Mouse (Mus musculus) intestine, embryonic 14.5 days (tissue): ENCODE measurements around the gene Nrm. TPM values are rescaled to one million over a fixed set of nuclear protein-coding genes. Genes with fewer than 3 reads are reported as not detected.

Experiments
- ATAC-seq: fragments of 200-750 bp; cut with Nextera tagmentation; replicated peaks from 2 replicates; pipeline ENCODE4 v1.8.0; 2017; ENCODE audit warnings: low read depth, moderate number of reproducible peaks, moderate TSS enrichment, moderate library complexity; ENCODE audit not compliant: low FRiP score, low TSS enrichment
- DNase-seq: peaks from one replicate; pipeline ENCODE4 v3.0.0-alpha.2; 2018; ENCODE audit warnings: low spot score
- H3K27ac ChIP-seq: fragments of 300-500 bp; sonication (generic); 2 replicates; pipeline ENCODE4 v1.5.1; 2014; ENCODE audit warnings: low read depth, mild to moderate bottlenecking, control low read depth
- H3K27me3 ChIP-seq: fragments of 300-500 bp; sonication (generic); replicated peaks from 2 replicates; pipeline ENCODE4 v1.6.1; 2014; ENCODE audit warnings: low read length, control low read depth; ENCODE audit not compliant: control insufficient read depth, insufficient read depth
- H3K36me3 ChIP-seq: fragments of 300-500 bp; sonication (generic); 2 replicates; pipeline ENCODE4 v1.6.1; 2014; ENCODE audit warnings: low read length, control low read depth; ENCODE audit not compliant: control insufficient read depth, insufficient read depth
- H3K4me1 ChIP-seq: fragments of 300-500 bp; sonication (generic); replicated peaks from 2 replicates; pipeline ENCODE4 v1.6.1; 2014; ENCODE audit warnings: low read length, control low read depth, mixed read lengths; ENCODE audit not compliant: control insufficient read depth, insufficient read depth
- H3K4me2 ChIP-seq: fragments of 300-500 bp; sonication (generic); 2 replicates; pipeline ENCODE4 v1.6.1; 2014; ENCODE audit warnings: low read length
- H3K4me3 ChIP-seq: fragments of 300-500 bp; sonication (generic); 2 replicates; pipeline ENCODE4 v1.5.1; 2014; ENCODE audit warnings: low read depth, low read length, control low read depth, mixed read lengths
- H3K9ac ChIP-seq: fragments of 300-500 bp; sonication (generic); 2 replicates; pipeline ENCODE4 v1.6.1; 2014; ENCODE audit warnings: mild to moderate bottlenecking, low read length
- H3K9me3 ChIP-seq: fragments of 300-500 bp; sonication (generic); 2 replicates; pipeline ENCODE4 v1.6.1; 2016; ENCODE audit warnings: low read length, control low read depth; ENCODE audit not compliant: control insufficient read depth
- WGBS: fragments of 180-500 bp; shearing (Covaris S2); extraction: QIAGEN DNeasy Blood & Tissue Kit; methylation state at CpG from one replicate; pipeline ENCODE4 v1.1.7; 2014; 5-methylcytosine and 5-hydroxymethylcytosine counted together
- polyA plus RNA-seq: library from polyadenylated mRNA; unstranded; fragments of >200 nt; fragmentation: Nextera tagmentation; extraction: Ambion mirVana; gene quantifications from 2 replicates; pipeline ENCODE4 v1.2.1, GENCODE M21; 2014

Nrm gene
- 62.6 and 69.3 TPM in 2 replicates for polyA plus RNA-seq

GRCm38 (mm10) chr17:35861198-35861857 is at the start of gene Nrm:
Gene Nrm, plus strand, starts transcription at chr17:35861318.
- peak within 1 kb of the TSS; percentile 83 for H3K4me3 ChIP-seq
- peak within 1 kb of the TSS; percentile 59 for H3K4me2 ChIP-seq
- H3K27me3 ChIP-seq, result no peaks in the 10 kb centered on the region
- H3K9ac ChIP-seq, result peak within 1 kb of the TSS; percentile 67
- DNase-seq (peak; percentile 97), ATAC-seq (peak; percentile 91)
- H3K9me3 ChIP-seq, result no peaks in the 10 kb centered on the region
- peaks cover 21% of the 10 kb centered on the region for H3K36me3 ChIP-seq
- WGBS, result under 1% methylated on average over 47 of the region's 47 CpGs
- H3K27ac ChIP-seq, result peak within 1 kb of the TSS; percentile 89
- peaks cover 15% of the 10 kb centered on the region for H3K4me1 ChIP-seq

GRCm38 (mm10) chr17:35812307-35812706 is 48.8 kb upstream of the Nrm start:
- 80% methylated on average over 5 of the region's 5 CpGs for WGBS
- ATAC-seq (no peak), DNase-seq (no peak)
- Histone ChIP-seq H3K27ac (peak overlapping the region; percentile 72; the same call in 1 of the 2 replicates), H3K36me3 (no peaks in the 10 kb centered on the region), H3K4me3 (no peak overlapping the region), H3K9ac (no peak overlapping the region), H3K4me1 (peaks cover 28% of the 10 kb centered on the region), H3K4me2 (no peak overlapping the region), H3K27me3 (no peaks in the 10 kb centered on the region), H3K9me3 (no peaks in the 10 kb centered on the region)

- Histone ChIP-seq H3K27ac (peak overlapping the region; percentile 72), H3K4me1 (peaks cover 31% of the 10 kb centered on the region), H3K9me3 (no peaks in the 10 kb centered on the region), H3K4me2 (no peak overlapping the region), H3K27me3 (no peaks in the 10 kb centered on the region), H3K36me3 (no peaks in the 10 kb centered on the region), H3K4me3 (no peak overlapping the region), H3K9ac (no peak overlapping the region)
- no peak; the same call in 1 of the 2 replicates for ATAC-seq
- 62% methylated on average over 6 of the region's 6 CpGs for WGBS
- DNase-seq, result no peak
These were observed 48.4 kb upstream of the Nrm start for GRCm38 (mm10) chr17:35812736-35813135.

- Histone ChIP-seq H3K27ac (peak overlapping the region; percentile 72), H3K4me2 (no peak overlapping the region), H3K4me1 (peaks cover 31% of the 10 kb centered on the region), H3K27me3 (no peaks in the 10 kb centered on the region), H3K9me3 (no peaks in the 10 kb centered on the region), H3K4me3 (no peak overlapping the region), H3K36me3 (no peaks in the 10 kb centered on the region), H3K9ac (no peak overlapping the region)
- 39% methylated on average over 7 of the region's 7 CpGs for WGBS
- peak; percentile 10; the same call in 1 of the 2 replicates for ATAC-seq
- DNase-seq, result no peak
These were observed 47.9 kb upstream of the Nrm start for GRCm38 (mm10) chr17:35813245-35813647.

GRCm38 (mm10) chr17:35813653-35814052 is 47.5 kb upstream of the Nrm start:
- ATAC-seq, result no peak; the same call in 1 of the 2 replicates
- Histone ChIP-seq H3K9me3 (no peaks in the 10 kb centered on the region), H3K27ac (peak overlapping the region; percentile 72), H3K9ac (no peak overlapping the region), H3K4me2 (no peak overlapping the region), H3K4me1 (peaks cover 31% of the 10 kb centered on the region), H3K27me3 (no peaks in the 10 kb centered on the region), H3K4me3 (no peak overlapping the region), H3K36me3 (no peaks in the 10 kb centered on the region)
- no peak for DNase-seq
- 70% methylated on average over 7 of the region's 7 CpGs for WGBS

GRCm38 (mm10) chr17:35814678-35815077 is 46.4 kb upstream of the Nrm start:
- Histone ChIP-seq H3K4me1 (peaks cover 31% of the 10 kb centered on the region), H3K4me3 (no peak overlapping the region), H3K9ac (no peak overlapping the region), H3K4me2 (no peak overlapping the region), H3K9me3 (no peaks in the 10 kb centered on the region), H3K36me3 (no peaks in the 10 kb centered on the region), H3K27me3 (no peaks in the 10 kb centered on the region), H3K27ac (peak overlapping the region; percentile 43)
- 22% methylated on average over 6 of the region's 6 CpGs for WGBS
- no peak for DNase-seq
- ATAC-seq, result no peak

- no peak overlapping the region for H3K4me3 ChIP-seq
- H3K4me2 ChIP-seq, result no peak overlapping the region
- peaks cover 32% of the 10 kb centered on the region for H3K4me1 ChIP-seq
- H3K27ac ChIP-seq, result 0 out of 2 replicates have a peak overlapping the region, but pooled peaks have one; percentile 12
- H3K9ac ChIP-seq, result no peak overlapping the region
- H3K27me3 ChIP-seq, result no peaks in the 10 kb centered on the region
- H3K36me3 ChIP-seq, result no peaks in the 10 kb centered on the region
- no peak for DNase-seq
- H3K9me3 ChIP-seq, result no peaks in the 10 kb centered on the region
- ATAC-seq, result no peak
- WGBS, result 57% methylated on average over 7 of the region's 7 CpGs
These were observed 45.3 kb upstream of the Nrm start for GRCm38 (mm10) chr17:35815836-35816235.

GRCm38 (mm10) chr17:35816686-35817085 is 44.4 kb upstream of the Nrm start:
- H3K27me3 ChIP-seq, result no peaks in the 10 kb centered on the region
- no peak overlapping the region for H3K27ac ChIP-seq
- WGBS, result 49% methylated on average over 10 of the region's 14 CpGs

GRCm38 (mm10) chr17:35817226-35817625 is 43.9 kb upstream of the Nrm start:
- ATAC-seq (no peak), DNase-seq (no peak)
- WGBS, result 64% methylated on average over 10 of the region's 10 CpGs
- Histone ChIP-seq H3K4me2 (no peak overlapping the region), H3K9ac (no peak overlapping the region), H3K36me3 (no peaks in the 10 kb centered on the region), H3K27ac (no peak overlapping the region), H3K4me1 (peaks cover 38% of the 10 kb centered on the region), H3K9me3 (no peaks in the 10 kb centered on the region), H3K4me3 (no peak overlapping the region), H3K27me3 (no peaks in the 10 kb centered on the region)

More at GRCm38 (mm10) chr17:35816686-35817085, 44.4 kb upstream of the Nrm start:
- Histone ChIP-seq H3K36me3 (no peaks in the 10 kb centered on the region), H3K4me2 (no peak overlapping the region), H3K4me1 (peaks cover 37% of the 10 kb centered on the region), H3K9me3 (no peaks in the 10 kb centered on the region), H3K4me3 (no peak overlapping the region), H3K9ac (no peak overlapping the region)
- DNase-seq, result no peak
- no peak for ATAC-seq
